Mouse (Mus musculus) brain, embryonic 14.5 days (tissue): ENCODE results near the gene Gm21887.
"Not testable (repeated sequence)": the region's sequence is repeated elsewhere in the genome, so short reads cannot be mapped to it uniquely, and the experiment has no call there.

Source experiments
- CTCF ChIP-seq: fragments of 200-500 bp; IDR thresholded peaks from 2 replicates; pipeline ENCODE4 v1.5.1; 2012; ENCODE audit warnings: inconsistent platforms, mild to moderate bottlenecking, moderate library complexity, borderline replicate concordance; ENCODE audit not compliant: insufficient read depth, insufficient read length; ENCODE audit errors: extremely low read depth
- POLR2A ChIP-seq: fragments of 200-500 bp; IDR thresholded peaks from 2 replicates; pipeline ENCODE4 v1.6.1; 2012; ENCODE audit warnings: mild to moderate bottlenecking, inconsistent platforms, borderline replicate concordance; ENCODE audit not compliant: poor library complexity, insufficient read depth, insufficient read length, severe bottlenecking; ENCODE audit errors: extremely low read depth

DNA sequence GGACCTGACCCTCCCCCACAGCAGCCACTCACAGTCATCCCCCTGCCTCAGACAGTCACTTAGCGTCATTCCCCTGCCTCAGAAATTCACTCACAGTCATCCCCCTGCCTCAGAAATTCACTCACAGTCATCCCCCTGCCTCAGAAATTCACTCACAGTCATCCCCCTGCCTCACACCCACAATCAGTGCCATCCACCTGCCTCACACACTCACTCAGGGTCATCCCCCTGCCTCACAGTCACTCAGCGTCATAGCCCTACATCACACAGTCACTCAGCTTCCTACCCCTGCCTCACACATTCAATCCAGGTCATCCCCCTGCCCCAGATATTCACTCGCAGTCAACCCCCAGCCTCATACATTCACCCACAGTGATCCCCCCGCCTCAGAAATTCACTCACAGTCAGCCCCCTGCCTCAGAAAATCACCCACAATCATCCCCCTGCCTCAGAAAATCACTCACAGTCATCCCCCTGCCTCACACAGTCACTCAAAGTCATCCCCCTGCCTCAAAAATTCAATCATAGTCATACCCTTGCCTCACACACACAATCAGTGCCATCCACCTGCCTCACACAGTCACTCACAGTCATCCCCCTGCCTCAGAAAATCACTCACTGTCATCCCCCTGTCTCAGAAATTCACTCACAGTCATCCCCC is 10.8 kb upstream of the Gm21887 start:
- not testable (repeated sequence) for TF ChIP-seq POLR2A, CTCF
